Mouse (Mus musculus): ENCODE measurements around the gene Nrxn3.

Gene Nrxn3

GRCm38 (mm10) chr12:88722691-88723070, at the start of gene Nrxn3:
TSS of gene Nrxn3 (plus strand) at chr12:88722876.
- peak; percentile 78 for DNase-seq

GRCm38 (mm10) chr12:88704159-88704846, 18.4 kb upstream of the Nrxn3 start:
- DNase-seq: no peak

GRCm38 (mm10) chr12:88705959-88706358, 16.7 kb upstream of the Nrxn3 start:
- DNase-seq: no peak

- DNase-seq: no peak
Observed at GRCm38 (mm10) chr12:88707786-88708185, 14.9 kb upstream of the Nrxn3 start.

- DNase-seq: peak; percentile 38
Observed at GRCm38 (mm10) chr12:88709223-88709622, 13.5 kb upstream of the Nrxn3 start.

- DNase-seq: peak; percentile 23
Observed at GRCm38 (mm10) chr12:88713456-88713855, 9.2 kb upstream of the Nrxn3 start.

DNA sequence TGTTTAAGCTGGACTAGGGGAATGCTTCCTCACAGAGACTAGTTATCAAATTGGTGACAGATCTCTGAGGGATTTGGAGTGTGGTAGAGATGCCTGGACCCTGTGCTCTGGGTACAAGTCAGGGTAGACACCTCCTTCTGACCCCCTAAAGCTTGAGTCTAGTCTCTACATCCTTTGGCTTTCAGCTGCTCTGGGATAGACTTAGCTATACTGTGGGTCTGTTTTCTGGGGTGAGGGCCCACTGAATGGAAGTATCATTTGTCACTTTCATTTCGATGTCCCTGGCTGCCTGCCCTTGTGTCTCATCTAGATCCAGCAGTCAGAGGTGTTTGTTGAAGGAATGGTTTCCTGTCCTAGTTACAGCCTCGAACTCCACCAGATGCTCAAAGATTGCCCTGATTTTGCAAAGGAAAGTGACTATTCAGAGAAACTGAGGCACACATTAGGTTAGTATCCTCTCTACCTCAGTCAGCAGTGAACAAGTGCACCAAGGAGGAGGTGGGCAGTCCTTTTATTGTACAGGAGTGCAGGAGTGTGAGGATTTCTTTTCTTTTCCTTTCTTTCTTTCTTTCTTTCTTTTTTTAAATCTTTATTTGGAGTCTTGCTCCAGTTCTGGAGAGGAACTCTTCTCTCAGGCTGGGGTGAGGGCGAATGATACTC, 515 bp upstream of the Nrxn3 start:
- no peak for DNase-seq

- no peak for DNase-seq
Observed at GRCm38 (mm10) chr12:88726316-88726715, 3.6 kb downstream of the Nrxn3 start.

DNA sequence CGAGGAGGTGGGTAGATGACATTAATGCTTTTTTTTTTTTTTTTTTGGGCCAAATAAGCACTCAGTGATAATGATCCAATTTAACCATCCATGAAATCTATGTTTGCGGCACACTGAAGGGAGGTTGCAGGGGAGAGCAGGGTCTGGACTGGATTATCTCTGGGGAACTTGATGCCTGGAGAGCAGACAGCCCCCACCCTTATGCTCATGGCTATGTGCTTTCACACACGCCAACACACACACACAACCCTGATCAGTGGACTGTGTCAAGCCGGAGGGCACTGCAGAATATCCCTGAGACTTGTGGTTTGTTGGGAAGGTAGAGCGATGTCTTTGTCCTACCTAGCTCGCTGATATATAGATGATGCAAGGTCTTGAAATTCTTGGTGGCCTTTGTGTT, 4.1 kb downstream of the Nrxn3 start:
- no peak for DNase-seq

- no peak for DNase-seq
Observed at GRCm38 (mm10) chr12:88730720-88731119, 8.0 kb downstream of the Nrxn3 start.

DNA sequence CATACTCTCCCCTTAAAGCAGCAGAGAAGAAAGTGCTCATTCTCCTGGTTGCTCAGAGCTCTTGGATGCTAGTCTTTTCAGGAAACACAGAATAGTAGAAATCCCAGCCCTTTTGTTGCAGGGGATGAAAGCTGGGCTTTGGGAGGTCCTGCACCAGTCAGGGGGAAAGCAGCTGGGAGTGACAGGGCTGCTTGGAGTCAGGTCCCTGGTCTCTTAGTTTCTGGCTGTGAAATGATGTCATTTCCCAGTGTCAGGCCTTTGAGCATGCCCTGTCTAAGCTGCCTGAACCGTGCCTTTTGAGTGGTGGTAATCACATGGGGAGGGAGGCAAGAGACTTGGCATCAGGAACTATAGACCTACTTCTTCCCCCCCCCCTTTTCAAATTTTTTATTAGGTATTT, 12.4 kb downstream of the Nrxn3 start:
- no peak for DNase-seq

DNA sequence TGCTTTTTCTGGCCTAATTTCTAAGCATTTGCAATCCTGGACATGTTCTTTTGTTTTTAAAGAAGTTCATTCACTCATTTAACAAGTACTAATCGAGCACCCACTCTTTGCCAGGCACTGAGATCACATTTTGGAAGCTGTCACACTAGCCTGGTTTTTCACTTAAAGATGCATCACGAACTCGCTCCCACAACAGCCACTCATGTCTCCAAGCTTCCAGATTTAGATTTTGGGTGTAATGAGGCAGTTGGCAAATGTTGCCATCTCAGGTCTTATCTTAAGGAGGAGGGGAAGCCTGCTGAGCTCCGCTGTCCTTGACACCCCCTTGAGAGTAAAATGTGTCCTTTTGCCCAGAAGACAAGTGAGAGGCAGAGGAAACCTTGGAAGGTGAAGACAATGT, 14.4 kb downstream of the Nrxn3 start:
- DNase-seq: no peak

GRCm38 (mm10) chr12:88738616-88739015, 15.9 kb downstream of the Nrxn3 start:
- DNase-seq: peak; percentile 56

DNA sequence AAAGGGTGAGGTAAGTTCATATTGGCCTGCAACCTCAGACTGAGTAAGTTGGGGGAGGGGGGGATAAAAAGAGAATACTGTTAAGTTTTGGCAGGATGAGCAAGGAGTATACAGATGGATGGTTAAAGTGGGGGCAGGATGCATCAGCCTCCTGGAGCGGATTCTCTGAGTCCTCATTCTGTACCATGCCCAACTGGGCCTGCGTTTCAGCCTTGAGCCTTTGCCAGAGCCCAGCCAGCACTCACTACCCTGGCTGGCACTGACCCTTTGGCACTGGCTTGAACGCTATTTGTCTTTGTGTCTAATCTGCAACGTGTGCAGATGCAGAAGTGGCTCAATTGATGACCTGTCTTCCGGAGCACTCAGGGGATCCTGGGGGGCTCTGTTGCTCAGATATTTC, 24.1 kb downstream of the Nrxn3 start:
- no peak for DNase-seq

DNA sequence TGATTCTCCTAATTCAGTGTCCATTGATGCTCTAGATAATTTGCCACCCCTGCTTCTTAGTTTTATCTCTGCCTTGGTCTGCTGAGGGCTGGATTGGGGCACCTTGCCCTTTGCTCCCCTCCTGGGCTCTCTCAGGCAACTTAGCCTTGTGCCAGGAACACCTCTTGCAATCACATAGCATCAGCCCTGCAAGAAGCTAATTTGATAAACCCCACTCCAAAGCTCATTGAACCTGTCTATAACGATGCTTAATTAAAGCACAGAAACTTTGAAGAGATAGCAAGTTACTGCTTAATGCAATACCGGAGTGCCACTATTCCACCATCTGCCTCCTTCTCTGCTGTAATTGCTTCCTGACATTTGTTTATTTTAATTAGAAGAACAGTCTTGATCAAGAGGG, 42.1 kb downstream of the Nrxn3 start:
- no peak for DNase-seq

GRCm38 (mm10) chr12:88774666-88775065, 52.0 kb downstream of the Nrxn3 start:
- no peak for DNase-seq

DNA sequence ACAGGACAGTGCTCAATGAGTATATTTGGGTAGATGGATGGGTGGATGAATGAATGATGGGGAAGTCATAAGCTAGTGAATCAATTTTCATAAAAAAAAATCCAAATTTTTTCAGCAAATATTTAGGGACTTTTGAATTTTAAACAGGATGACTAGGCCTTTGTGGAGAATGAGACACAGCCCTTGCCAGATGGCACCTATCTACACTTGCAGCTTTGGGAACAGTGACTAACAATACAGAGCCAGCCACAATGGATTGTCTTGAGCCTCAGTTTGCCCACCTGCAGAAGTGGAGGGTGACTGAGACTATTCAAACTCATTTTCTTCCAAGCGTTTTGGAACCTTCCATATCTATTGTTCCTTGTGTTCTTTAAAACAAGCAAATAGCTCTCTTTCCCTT, 55.4 kb downstream of the Nrxn3 start:
- DNase-seq: no peak

DNA sequence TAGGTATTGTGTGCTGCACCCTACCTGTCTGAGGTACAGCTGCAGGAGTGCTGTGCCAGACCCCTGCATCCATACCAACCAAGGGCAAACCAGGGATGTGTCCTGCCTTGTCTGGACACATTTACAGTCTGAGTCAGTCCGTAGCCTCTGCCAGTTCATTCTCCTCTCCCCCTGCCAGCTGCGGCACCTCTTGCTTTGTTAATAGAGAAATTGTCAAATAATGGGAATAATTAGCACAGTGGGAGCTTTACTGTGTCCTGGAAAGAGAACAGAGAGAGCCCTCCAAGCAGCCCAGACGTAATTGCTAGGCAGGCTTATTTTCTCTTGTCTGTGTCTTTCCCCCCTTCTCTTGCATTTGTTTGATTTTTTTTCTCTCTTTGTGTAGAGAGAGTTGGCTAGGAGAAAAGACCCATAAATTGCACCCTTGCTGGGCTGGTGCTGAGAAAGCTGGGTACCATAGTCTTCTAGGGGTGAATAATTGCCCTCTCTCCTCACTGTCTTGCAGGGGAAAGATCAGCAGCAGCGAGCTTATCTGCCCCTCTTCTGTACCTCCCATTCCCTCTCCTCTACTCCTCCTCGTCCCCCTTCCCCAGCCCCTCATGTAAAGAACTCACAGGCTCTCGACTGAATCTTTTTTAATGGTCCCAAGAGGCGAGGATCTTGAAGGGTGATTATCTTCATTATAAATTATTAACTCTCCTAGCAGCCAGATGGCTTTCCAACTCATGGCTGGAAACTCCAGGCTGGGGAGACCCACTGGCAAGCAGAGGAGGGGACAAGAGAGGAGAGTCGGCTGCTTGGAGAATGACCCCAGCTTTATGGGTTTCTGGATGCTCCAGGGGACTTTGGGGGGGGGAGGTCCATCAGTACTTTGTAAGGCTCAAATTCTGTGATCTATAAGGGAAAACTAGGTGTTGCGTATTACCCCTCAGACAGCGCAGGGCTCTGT, 61.8 kb downstream of the Nrxn3 start:
- DNase-seq: no peak

- DNase-seq: no peak
Observed at GRCm38 (mm10) chr12:88793314-88793713, 70.6 kb downstream of the Nrxn3 start.

GRCm38 (mm10) chr12:88800990-88801655, 78.4 kb downstream of the Nrxn3 start:
- peak; percentile 30 for DNase-seq

- DNase-seq: no peak
Observed at GRCm38 (mm10) chr12:88801656-88802007, 79.0 kb downstream of the Nrxn3 start.

GRCm38 (mm10) chr12:88808947-88809346, 86.3 kb downstream of the Nrxn3 start:
- DNase-seq: no peak

DNA sequence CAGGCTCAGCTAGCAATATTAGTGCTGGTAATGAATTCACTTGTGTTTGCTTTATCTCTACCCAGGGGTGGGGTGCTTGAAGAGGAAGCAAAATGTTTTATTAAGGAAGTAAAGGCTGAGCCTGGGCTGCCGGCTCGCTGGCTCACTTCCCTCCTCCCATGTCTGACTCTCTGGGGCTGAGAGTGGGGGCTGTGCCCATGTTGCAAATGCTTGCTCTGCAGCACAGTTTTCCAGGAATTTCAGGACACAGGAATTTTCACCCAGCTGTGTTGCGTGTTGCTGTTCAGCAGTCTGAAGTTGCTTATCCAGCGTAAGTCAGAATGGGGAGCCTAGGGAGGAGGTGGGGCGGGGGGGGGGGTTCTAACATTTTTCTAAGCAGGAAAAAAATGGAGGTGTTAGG, 89.5 kb downstream of the Nrxn3 start:
- DNase-seq: peak; percentile 22

Data from right cerebral cortex, postnatal 14 days (tissue).